Mouse (Mus musculus) embryonic fibroblast, embryonic 13.5 days (primary cell): ENCODE data around the gene Tril. TPM values are rescaled to one million over a fixed set of nuclear protein-coding genes. Genes with fewer than 3 reads are reported as not detected.

Experiments used
- H3K27ac ChIP-seq: 2 replicates; pipeline ENCODE4 v1.5.1; 2012; ENCODE audit warnings: low read length, control low read depth, inconsistent platforms; ENCODE audit not compliant: insufficient read depth
- H3K4me1 ChIP-seq: 2 replicates; pipeline ENCODE4 v1.6.1; 2011; ENCODE audit warnings: low read length; ENCODE audit not compliant: control insufficient read depth, insufficient read depth
- H3K4me3 ChIP-seq: 2 replicates; pipeline ENCODE4 v1.5.1; 2011; ENCODE audit warnings: mild to moderate bottlenecking, control low read depth, low read length; ENCODE audit not compliant: insufficient read depth
- CTCF ChIP-seq: IDR thresholded peaks from 2 replicates; pipeline ENCODE4 v1.5.1; 2011; ENCODE audit warnings: mild to moderate bottlenecking, control low read depth, low read length, moderate library complexity, borderline replicate concordance; ENCODE audit not compliant: insufficient read depth
- POLR2A ChIP-seq: IDR thresholded peaks from 2 replicates; pipeline ENCODE4 v1.6.1; 2011; ENCODE audit warnings: low read depth, mild to moderate bottlenecking, control low read depth, low read length, moderate library complexity
- polyA plus RNA-seq: library from polyadenylated mRNA; stranded (reverse); fragments of >200 nt; gene quantifications from 2 replicates; pipeline ENCODE4 v1.2.4, GENCODE M21; 2011; ENCODE audit warnings: low read depth; ENCODE audit not compliant: missing spikeins, insufficient read length

The Tril gene
- polyA plus RNA-seq, 1 experiment = 3.2 TPM

- Histone ChIP-seq H3K4me3 (no peak overlapping the region), H3K27ac (no peak overlapping the region), H3K4me1 (no peaks in the 10 kb centered on the region)
- no peak for TF ChIP-seq CTCF
- no peak for TF ChIP-seq POLR2A
These were observed 54.3 kb downstream of the Tril start for GRCm38 (mm10) chr6:53766243-53766915.

- Histone ChIP-seq H3K4me1 (no peaks in the 10 kb centered on the region), H3K27ac (no peak overlapping the region), H3K4me3 (no peak overlapping the region)
- TF ChIP-seq CTCF = no peak
- no peak for TF ChIP-seq POLR2A
These were observed 54.9 kb downstream of the Tril start for GRCm38 (mm10) chr6:53765731-53766130.

Other genes starting within 250 kb of the Tril start
- gene Cpvl, start 157.8 kb upstream of the Tril start, polyA plus RNA-seq = not detected in 2 replicates
- gene Chn2, start 218.7 kb upstream of the Tril start, polyA plus RNA-seq = 1.1 and 3.2 TPM in 2 replicates